Mouse (Mus musculus): Measurements from ENCODE around the gene Prf1.

The Prf1 gene

DNA sequence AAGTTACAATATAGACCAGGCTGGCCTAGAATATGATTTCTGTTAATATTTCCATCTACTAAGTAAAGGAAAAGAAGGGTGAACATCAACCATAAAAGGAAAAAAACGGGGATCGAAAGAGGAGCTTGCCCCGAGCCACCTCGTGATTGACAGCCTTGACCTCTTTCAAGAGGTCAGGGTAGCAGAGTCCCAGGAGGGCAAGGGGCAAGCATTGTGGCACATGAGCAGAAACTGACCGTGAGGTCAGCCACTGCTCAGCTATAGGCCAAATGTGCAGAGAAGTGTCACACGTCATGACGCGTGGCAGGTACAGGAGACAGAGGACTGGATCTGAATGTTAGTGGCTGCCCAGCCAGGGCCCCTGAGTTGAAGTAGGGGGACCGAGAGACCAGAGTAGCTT, 42.6 kb downstream of the Prf1 start:
- DNase-seq (ENCODE audit: low spot score), result no peak

DNA sequence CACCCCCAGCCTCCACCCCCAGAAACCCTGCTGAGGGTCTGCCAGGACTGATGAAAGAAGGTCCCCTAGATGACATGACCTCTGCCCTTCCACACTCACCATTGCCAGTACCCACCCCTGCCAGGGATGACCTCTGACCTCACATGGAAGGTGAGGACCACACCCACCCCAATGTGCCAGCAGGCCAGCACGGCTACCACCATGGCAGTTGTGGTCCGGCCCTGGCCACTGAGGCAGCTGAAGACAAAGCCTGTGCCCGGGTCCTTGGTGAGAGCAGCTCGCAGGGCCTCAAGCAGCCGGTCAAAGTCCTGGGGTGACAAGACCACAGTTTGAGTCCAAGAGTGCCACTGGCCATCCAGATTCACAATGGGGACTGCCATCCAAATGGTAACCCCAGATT, 43.4 kb downstream of the Prf1 start:
- no peak for DNase-seq (ENCODE audit: low spot score)

DNA sequence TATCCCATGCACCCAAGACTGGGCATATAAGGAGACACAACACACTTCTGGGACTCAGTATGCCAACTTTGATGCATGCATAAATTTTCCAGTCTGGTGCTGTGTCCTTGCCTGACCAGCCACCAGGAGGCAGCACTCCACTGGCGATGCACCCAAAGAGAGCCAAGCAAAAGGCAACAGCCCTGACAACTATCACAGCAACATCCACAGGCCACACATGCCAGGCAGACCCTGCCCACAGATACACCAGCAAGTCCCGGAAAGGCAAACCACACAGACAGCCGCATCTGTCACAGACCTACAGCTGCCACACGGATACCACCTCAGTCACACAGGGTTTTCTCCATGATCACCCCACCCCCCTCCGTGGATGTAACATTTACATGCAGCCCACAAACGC, 43.9 kb downstream of the Prf1 start:
- peak; percentile 59 for DNase-seq (ENCODE audit: low spot score)

DNA sequence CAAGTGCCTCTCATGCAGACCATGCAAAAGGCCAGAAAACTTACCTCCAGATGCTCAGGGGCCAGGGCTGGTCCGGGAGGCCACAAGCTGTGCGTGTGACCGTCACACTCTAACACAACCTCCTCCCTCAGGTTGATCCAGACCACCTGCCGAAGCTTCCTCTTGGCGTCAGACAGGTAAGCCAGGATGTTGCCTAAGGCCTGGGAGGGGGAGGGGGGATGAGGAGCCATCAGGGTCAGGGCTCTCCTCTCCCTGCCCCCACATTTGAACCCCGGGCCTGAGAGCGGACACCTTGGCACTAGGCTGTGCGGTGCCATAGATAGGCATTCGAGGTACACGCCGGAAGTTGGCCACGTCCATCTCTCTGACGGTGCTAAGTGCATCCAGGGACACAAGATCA, 45.1 kb downstream of the Prf1 start:
- no peak for DNase-seq (ENCODE audit: low spot score)

DNA sequence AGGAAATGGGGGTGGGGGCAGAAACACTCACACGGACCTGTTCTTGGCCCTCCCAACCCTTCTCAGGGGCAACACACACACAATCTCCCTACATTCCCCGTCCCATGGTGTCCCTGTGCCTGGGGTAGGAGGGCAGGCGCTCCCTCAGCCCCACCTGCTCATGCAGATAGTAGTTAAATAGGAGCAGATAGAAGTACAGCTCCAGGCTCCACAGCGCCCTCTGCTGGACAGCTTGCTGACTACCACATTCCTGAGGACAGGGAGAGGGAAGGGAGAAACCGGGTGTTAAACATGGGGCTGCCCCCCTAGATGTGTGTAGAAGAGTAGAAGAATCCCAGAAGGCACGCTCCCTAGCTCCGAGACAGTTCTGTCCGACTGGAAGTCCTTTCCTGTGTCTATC, 46.3 kb downstream of the Prf1 start:
- DNase-seq (ENCODE audit: low spot score), result peak; percentile 38

DNA sequence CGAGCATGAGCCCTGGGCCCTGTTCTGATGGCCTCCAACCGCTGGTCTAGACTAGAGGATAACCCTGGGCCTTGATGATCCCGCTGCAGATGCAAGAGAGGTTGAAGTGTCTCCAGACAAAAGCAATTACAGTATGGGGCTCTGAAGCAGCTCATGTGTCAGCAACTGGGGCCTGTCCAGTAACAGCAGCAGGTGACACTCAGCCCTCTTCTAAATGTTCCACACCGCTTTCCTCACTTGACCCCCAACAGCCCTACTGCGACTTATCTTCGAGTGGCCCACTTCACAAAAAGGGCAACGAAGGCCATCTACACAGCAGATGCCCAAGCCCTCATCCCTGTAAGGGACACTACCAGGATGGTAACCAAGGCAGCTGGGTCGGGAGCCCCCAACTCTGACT, 47.5 kb downstream of the Prf1 start:
- no peak for DNase-seq (ENCODE audit: low spot score)

DNA sequence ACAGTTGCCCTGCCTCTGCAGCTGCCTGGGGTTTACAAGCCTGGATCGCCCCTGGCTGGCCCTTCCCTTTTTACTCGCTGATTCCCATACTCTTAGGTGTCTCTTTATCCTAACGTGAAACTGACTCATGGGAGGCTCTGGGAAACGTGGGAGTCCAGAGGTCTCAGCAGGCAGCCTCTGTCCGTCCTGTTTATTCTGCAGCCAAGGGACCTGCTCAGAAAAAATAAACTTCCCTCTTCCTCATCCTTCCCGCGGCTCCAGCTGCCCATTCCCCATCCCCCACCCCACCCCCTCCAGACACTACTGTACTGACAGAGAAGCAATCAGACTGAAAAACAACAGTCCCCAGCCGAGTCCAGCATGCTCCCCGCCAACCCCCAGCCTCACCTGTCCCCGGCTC, 48.7 kb downstream of the Prf1 start:
- no peak for DNase-seq (ENCODE audit: low spot score)

DNA sequence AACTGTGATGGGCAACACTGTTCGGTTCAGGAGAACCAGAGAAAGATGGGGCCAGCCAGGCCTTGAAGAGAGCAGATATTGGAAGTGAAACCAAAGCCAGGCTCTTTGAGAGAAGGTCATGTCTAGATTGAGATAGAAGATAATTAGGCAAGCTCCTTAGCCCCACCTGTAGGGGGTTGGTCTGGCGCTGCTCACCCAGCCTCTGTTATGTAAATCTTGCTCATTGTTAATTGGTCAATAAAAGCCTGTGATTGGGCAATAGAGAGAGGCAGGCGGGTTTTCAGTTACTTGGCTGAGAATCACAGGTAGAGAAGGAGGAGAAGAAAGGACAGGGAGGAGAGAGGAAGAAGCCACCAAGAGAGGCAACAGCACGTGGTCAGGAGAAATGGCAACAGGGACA, 53.6 kb downstream of the Prf1 start:
- no peak for DNase-seq (ENCODE audit: low spot score)
